Mouse (Mus musculus): Measurements from ENCODE around the gene Endou.

The Endou gene

GRCm38 (mm10) chr15:97663750-97664406 is 67.3 kb downstream of the Endou start:
- TF ChIP-seq GATA4 (IDR thresholded peaks at IDR 0.05; ENCODE audit: insufficient replicate concordance, low read length): peak; percentile 99
